Mouse (Mus musculus): ENCODE measurements at regions not wholly inside any gene's neighbourhood (a gene's known extent, or its start where the extent isn't known, plus 50 kb on each side); places are given as distances from the start of the nearest gene placed in this dataset.

DNA sequence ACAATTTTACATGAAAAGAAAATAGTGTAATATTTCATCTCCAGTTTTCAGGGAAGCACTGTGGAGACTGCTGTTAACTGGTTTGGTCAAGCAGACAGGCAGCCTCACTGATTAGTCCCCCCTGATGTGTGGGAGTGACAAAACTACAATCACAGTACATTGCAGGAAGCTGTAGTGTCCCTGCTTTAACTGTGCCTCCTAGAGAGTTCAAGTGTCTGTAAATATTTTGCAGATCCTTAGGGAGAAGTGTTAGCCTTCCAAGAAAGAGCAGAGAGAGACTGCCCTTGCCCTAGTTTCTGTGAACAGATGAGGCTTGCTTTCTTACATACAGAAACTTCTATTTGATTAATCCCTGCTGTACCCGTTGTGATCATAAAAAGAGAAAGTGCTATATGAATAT, 617.2 kb upstream of the Agtr1b start:
- H3K9me3 ChIP-seq (ENCODE audit: low read length), result no peaks in the 10 kb centered on the region
- no peaks in the 10 kb centered on the region for H3K27me3 ChIP-seq (ENCODE audit: insufficient read depth, low read length)
- H3K4me1 ChIP-seq (ENCODE audit: insufficient read depth, low read length), result 0 out of 2 replicates have a peak, but pooled peaks cover 8% of the 10 kb centered on the region
- WGBS, result 18% methylated on average over 1 of the region's 1 CpGs
- H3K36me3 ChIP-seq (ENCODE audit: insufficient read depth, low read length), result no peaks in the 10 kb centered on the region
- no peak overlapping the region for H3K4me2 ChIP-seq (replicated peaks; ENCODE audit: low read depth, low read length)
- no peak overlapping the region for H3K4me3 ChIP-seq (ENCODE audit: low read length)
- ATAC-seq (ENCODE audit: low FRiP score, low TSS enrichment), result peak; percentile 42; the same call in 1 of the 2 replicates
- no peak overlapping the region for H3K9ac ChIP-seq (replicated peaks; ENCODE audit: low read length)
- H3K27ac ChIP-seq (ENCODE audit: low read length), result no peak overlapping the region

GRCm38 (mm10) chr3:20973077-20973476, 606.1 kb upstream of the Agtr1b start:
- H3K4me1 ChIP-seq (ENCODE audit: insufficient read depth, low read length), result no peaks in the 10 kb centered on the region
- H3K9ac ChIP-seq (replicated peaks; ENCODE audit: low read length), result no peak overlapping the region
- H3K27ac ChIP-seq (ENCODE audit: low read length), result no peak overlapping the region
- H3K4me2 ChIP-seq (replicated peaks; ENCODE audit: low read depth, low read length), result no peak overlapping the region
- H3K27me3 ChIP-seq (ENCODE audit: insufficient read depth, low read length), result no peaks in the 10 kb centered on the region
- ATAC-seq (ENCODE audit: low FRiP score, low TSS enrichment), result no peak
- H3K4me3 ChIP-seq (ENCODE audit: low read length), result no peak overlapping the region
- 76% methylated on average over 1 of the region's 1 CpGs for WGBS
- H3K9me3 ChIP-seq (ENCODE audit: low read length), result no peaks in the 10 kb centered on the region
- no peaks in the 10 kb centered on the region for H3K36me3 ChIP-seq (ENCODE audit: insufficient read depth, low read length)
